Mouse (Mus musculus) heart, adult 2 months (tissue): ENCODE data around the gene Chit1.

Experiments
- CTCF ChIP-seq: fragments of 200-600 bp; IDR thresholded peaks from 2 replicates; pipeline ENCODE4 v1.8.1; 2022; ENCODE audit warnings: antibody characterized with exemption, mild to moderate bottlenecking, moderate library complexity
- POLR2A ChIP-seq: fragments of 200-500 bp; IDR thresholded peaks from 2 replicates; pipeline ENCODE4 v1.6.1; 2011; ENCODE audit warnings: mild to moderate bottlenecking, low read depth, low read length, control low read depth; ENCODE audit not compliant: insufficient read depth

GRCm38 (mm10) chr1:134100928-134101327 lies 10.1 kb upstream of the Chit1 start:
- TF ChIP-seq POLR2A (no peak), CTCF (no peak)
